Mouse (Mus musculus) hindbrain, postnatal 0 days (tissue): Measurements from ENCODE around the gene Plcl1. TPM values are rescaled to one million over a fixed set of nuclear protein-coding genes. Genes with fewer than 3 reads are reported as not detected.
"Not testable (repeated sequence)": the region's sequence is repeated elsewhere in the genome, so short reads cannot be mapped to it uniquely, and the experiment has no call there.

Experiments
- ATAC-seq: fragments of 200-750 bp; cut with Nextera tagmentation; 2 replicates; pipeline ENCODE4 v1.8.0; 2017; ENCODE audit warnings: mild to moderate bottlenecking, moderate TSS enrichment, moderate library complexity
- DNase-seq: peaks from one replicate; pipeline ENCODE4 v3.0.0-alpha.2; 2015; ENCODE audit warnings: low spot score
- H3K27ac ChIP-seq: fragments of 300-500 bp; sonication (generic); 2 replicates; pipeline ENCODE4 v1.5.1; 2014; ENCODE audit warnings: mild to moderate bottlenecking
- H3K27me3 ChIP-seq: fragments of 300-500 bp; sonication (generic); 2 replicates; pipeline ENCODE4 v1.6.1; 2014; ENCODE audit warnings: low read length, mixed read lengths; ENCODE audit not compliant: insufficient read depth
- H3K36me3 ChIP-seq: fragments of 300-500 bp; sonication (generic); 2 replicates; pipeline ENCODE4 v1.6.1; 2014; ENCODE audit warnings: low read length, mixed read lengths; ENCODE audit not compliant: insufficient read depth
- H3K4me1 ChIP-seq: fragments of 300-500 bp; sonication (generic); 2 replicates; pipeline ENCODE4 v1.6.1; 2014; ENCODE audit warnings: antibody characterized with exemption, low read length, mixed read lengths; ENCODE audit not compliant: insufficient read depth
- H3K4me2 ChIP-seq: fragments of 300-500 bp; sonication (generic); 2 replicates; pipeline ENCODE4 v1.6.1; 2014; ENCODE audit warnings: low read depth, mild to moderate bottlenecking, low read length, moderate library complexity, mixed read lengths
- H3K4me3 ChIP-seq: fragments of 300-500 bp; sonication (generic); 2 replicates; pipeline ENCODE4 v1.5.1; 2014; ENCODE audit warnings: low read length
- H3K9ac ChIP-seq: fragments of 300-500 bp; sonication (generic); replicated peaks from 2 replicates; pipeline ENCODE4 v1.6.1; 2014; ENCODE audit warnings: mild to moderate bottlenecking, low read length, moderate library complexity, mixed read lengths
- H3K9me3 ChIP-seq: fragments of 300-500 bp; sonication (generic); 2 replicates; pipeline ENCODE4 v1.6.1; 2016; ENCODE audit warnings: low read length, mixed read lengths
- CTCF ChIP-seq: IDR thresholded peaks from 2 replicates; pipeline ENCODE4 v1.5.1; 2016; ENCODE audit warnings: antibody characterized with exemption, control low read depth, low read depth
- WGBS: fragments of 180-500 bp; shearing (Covaris S2); extraction: QIAGEN DNeasy Blood & Tissue Kit; methylation state at CpG from one replicate; pipeline ENCODE4 v1.1.7; 2014; 5-methylcytosine and 5-hydroxymethylcytosine counted together
- polyA plus RNA-seq: library from polyadenylated mRNA; unstranded; fragments of >200 nt; fragmentation: Nextera tagmentation; extraction: Ambion mirVana; gene quantifications from 2 replicates; pipeline ENCODE4 v1.2.1, GENCODE M21; 2015
- total RNA-seq: library from RNA; depleted of rRNA; stranded (reverse); fragments of >200 nt; gene quantifications from 2 replicates; pipeline ENCODE4 v1.2.3, GENCODE M21; 2014

The Plcl1 gene
- total and polyA plus RNA-seq, 2 experiments from 2014 or later, result 4.0 to 7.2 TPM

DNA sequence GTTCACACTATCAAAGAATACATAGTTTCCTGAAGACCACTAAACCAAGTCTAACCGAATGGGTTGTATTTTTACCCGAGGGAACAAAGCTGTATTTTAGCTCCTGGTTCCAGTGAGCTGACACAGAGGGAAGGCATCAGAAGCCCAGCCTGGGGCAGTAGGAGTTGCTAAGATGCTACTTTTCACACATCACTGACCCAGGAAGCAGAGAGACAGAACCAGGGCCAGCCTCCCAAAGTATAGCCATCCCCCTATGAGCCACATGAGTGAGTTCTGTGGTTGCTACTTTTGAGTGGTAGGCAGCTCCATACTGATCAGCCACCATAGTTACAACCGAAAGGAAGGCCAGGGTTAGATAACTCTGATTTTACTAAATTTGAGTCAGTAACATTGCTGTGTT is 106.4 kb downstream of the Plcl1 start:
- Histone ChIP-seq H3K27ac (no peak overlapping the region), H3K9ac (no peak overlapping the region), H3K4me3 (no peak overlapping the region), H3K9me3 (no peaks in the 10 kb centered on the region), H3K4me2 (no peak overlapping the region), H3K4me1 (no peaks in the 10 kb centered on the region), H3K27me3 (no peaks in the 10 kb centered on the region), H3K36me3 (no peaks in the 10 kb centered on the region)
- no peak for TF ChIP-seq CTCF
- ATAC-seq, result no peak
- 77% methylated on average over 3 of the region's 3 CpGs for WGBS
- no peak for DNase-seq

- ATAC-seq, H3K4me1 ChIP-seq, H3K27ac ChIP-seq, DNase-seq, H3K4me3 ChIP-seq, H3K36me3 ChIP-seq, H3K9me3 ChIP-seq, H3K9ac ChIP-seq, H3K27me3 ChIP-seq, H3K4me2 ChIP-seq: not testable (repeated sequence)
- 100% methylated on average over 2 of the region's 2 CpGs for WGBS
Observed at GRCm38 (mm10) chr1:55512799-55513198, 107.1 kb downstream of the Plcl1 start.

DNA sequence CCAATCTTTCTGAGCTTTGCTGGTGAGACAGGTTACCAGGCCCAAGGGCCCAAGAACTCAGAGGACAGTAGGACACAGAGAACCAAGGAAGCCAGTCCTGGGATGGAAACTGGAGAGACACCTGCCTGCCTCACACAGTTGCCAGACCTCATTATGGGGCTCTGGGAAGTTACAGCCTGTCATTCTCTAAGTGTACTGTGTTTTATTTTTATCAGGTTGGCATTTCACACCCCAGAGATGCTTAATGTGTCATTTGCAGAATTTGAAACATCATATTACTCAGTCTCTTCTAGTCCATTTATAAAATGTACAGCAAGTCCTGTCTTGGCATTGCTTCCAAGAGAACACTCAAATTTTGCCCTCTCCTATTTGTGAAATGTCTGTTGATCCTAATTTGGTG is 111.5 kb downstream of the Plcl1 start:
- Histone ChIP-seq H3K4me1 (no peaks in the 10 kb centered on the region), H3K27me3 (no peaks in the 10 kb centered on the region), H3K27ac (no peak overlapping the region), H3K4me2 (no peak overlapping the region), H3K4me3 (no peak overlapping the region), H3K9me3 (no peaks in the 10 kb centered on the region), H3K36me3 (no peaks in the 10 kb centered on the region), H3K9ac (no peak overlapping the region)
- no peak for TF ChIP-seq CTCF
- no peak for DNase-seq
- no peak for ATAC-seq

- TF ChIP-seq CTCF, result no peak
- Histone ChIP-seq H3K4me1 (0 out of 2 replicates have a peak, but pooled peaks cover 4% of the 10 kb centered on the region), H3K36me3 (no peaks in the 10 kb centered on the region), H3K4me3 (no peak overlapping the region), H3K9me3 (no peaks in the 10 kb centered on the region), H3K4me2 (no peak overlapping the region), H3K9ac (no peak overlapping the region), H3K27me3 (no peaks in the 10 kb centered on the region), H3K27ac (no peak overlapping the region)
- ATAC-seq (no peak), DNase-seq (no peak)
- WGBS, result 73% methylated on average over 1 of the region's 1 CpGs
Observed at GRCm38 (mm10) chr1:55523966-55524365, 118.2 kb downstream of the Plcl1 start.

DNA sequence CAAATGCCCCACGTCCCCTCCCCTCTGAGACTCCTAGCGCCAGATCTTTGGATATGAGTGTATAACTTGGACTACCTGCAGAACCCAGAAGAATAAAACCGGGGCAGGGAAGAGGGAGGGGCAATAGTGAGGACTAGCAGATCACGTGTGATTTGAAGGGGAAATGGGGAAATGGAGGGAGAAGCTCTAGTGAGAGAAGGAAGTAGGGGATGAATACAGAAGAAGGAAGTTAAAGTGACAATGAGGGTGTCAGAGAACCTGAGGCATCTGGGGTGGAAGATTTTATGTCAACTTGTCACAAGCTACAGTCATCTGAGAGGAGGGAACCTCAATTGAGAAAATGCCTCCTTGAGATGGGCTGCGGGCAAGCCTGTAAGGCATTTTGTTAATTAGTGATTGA is 119.4 kb downstream of the Plcl1 start:
- 0 out of 2 replicates have a peak, but pooled peaks cover 4% of the 10 kb centered on the region for H3K4me1 ChIP-seq
- H3K9me3 ChIP-seq, result no peaks in the 10 kb centered on the region
- no peak overlapping the region for H3K4me2 ChIP-seq
- H3K27me3 ChIP-seq, result no peaks in the 10 kb centered on the region
- no peak for TF ChIP-seq CTCF
- no peak overlapping the region for H3K9ac ChIP-seq
- DNase-seq, result no peak
- H3K27ac ChIP-seq, result no peak overlapping the region
- no peaks in the 10 kb centered on the region for H3K36me3 ChIP-seq
- 76% methylated on average over 5 of the region's 5 CpGs for WGBS
- ATAC-seq, result no peak
- no peak overlapping the region for H3K4me3 ChIP-seq

DNA sequence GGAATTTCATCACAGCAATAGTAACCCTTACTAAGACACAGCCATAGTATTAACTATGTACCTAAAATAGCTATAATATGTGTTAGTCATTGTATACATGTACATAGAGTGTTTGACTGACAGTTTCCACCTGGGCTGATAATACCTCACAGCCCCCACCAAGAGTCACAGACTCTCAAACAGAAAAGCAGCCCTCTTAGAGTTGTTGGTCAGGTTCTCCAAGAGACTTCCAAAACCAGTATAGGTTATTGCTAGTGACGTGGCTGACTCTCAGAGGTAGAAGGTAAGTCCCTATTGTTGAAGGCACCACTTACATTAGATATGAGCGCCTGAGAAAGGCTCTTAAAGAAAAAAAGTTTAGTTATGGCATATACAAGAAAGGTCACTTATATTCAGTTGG is 120.0 kb downstream of the Plcl1 start:
- H3K4me3 ChIP-seq, result no peak overlapping the region
- ATAC-seq, result no peak
- WGBS, result 95% methylated on average over 2 of the region's 2 CpGs

DNA sequence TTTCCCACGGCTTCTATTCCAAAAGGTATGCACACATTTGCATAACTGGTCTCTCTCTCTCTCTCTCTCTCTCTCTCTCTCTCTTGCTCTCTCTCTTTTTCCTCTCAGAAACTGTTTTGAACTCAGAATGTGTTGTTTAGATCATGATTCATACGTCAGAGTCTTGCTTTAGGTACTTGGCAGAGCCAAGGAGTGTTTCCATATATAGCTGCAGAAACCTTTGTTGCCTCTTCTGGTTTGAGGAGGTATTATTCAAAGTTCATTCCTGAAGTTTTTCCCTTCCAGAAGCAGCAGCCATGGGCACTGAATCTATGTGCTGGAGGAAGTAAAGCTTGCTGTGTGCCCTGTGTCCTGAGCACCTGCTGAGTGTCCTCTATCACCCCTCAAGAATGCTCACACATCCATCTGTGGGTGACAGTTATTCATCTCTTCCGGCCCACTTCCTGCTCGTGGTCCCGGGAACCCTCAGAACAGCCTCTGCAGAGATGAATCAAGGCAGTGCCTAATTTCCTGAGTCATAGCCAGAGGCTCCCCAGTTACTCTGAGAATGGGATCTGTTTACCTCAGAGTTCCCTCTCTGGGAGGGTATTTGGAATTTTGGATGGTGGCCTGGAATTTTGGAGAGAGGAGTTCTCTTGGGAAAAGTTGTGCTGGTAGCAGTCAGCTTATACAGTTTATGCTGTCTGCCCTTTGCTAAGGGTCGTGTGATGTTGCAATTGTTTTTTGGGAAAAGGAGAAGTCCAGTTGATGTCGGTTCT is 123.0 kb downstream of the Plcl1 start:
- Histone ChIP-seq H3K27me3 (no peaks in the 10 kb centered on the region), H3K4me3 (no peak overlapping the region), H3K4me1 (0 out of 2 replicates have a peak, but pooled peaks cover 4% of the 10 kb centered on the region), H3K27ac (no peak overlapping the region), H3K36me3 (no peaks in the 10 kb centered on the region), H3K4me2 (no peak overlapping the region), H3K9ac (no peak overlapping the region), H3K9me3 (no peaks in the 10 kb centered on the region)
- peak; percentile 28 for DNase-seq
- TF ChIP-seq CTCF, result no peak
- WGBS, result 42% methylated on average over 7 of the region's 7 CpGs
- peak; percentile 38; the same call in 1 of the 2 replicates for ATAC-seq

More for the DNA sequence above, 120.0 kb downstream of the Plcl1 start:
- no peak overlapping the region for H3K4me2 ChIP-seq
- 0 out of 2 replicates have a peak, but pooled peaks cover 4% of the 10 kb centered on the region for H3K4me1 ChIP-seq
- no peak for TF ChIP-seq CTCF
- no peak overlapping the region for H3K27ac ChIP-seq
- no peaks in the 10 kb centered on the region for H3K36me3 ChIP-seq
- no peaks in the 10 kb centered on the region for H3K27me3 ChIP-seq
- no peaks in the 10 kb centered on the region for H3K9me3 ChIP-seq
- DNase-seq, result no peak
- no peak overlapping the region for H3K9ac ChIP-seq
